Mouse (Mus musculus) liver, adult 2 months (tissue): ENCODE data around the gene AC131692.1.

Experiments
- CTCF ChIP-seq: fragments of 200-500 bp; IDR thresholded peaks from 2 replicates; pipeline ENCODE4 v1.5.1; 2011; ENCODE audit warnings: low read depth, low read length, control low read depth
- POLR2A ChIP-seq: fragments of 200-500 bp; IDR thresholded peaks from 2 replicates; pipeline ENCODE4 v1.6.1; 2011; ENCODE audit warnings: low read length, control low read depth; ENCODE audit not compliant: insufficient read depth; ENCODE audit errors: extremely low read depth

DNA sequence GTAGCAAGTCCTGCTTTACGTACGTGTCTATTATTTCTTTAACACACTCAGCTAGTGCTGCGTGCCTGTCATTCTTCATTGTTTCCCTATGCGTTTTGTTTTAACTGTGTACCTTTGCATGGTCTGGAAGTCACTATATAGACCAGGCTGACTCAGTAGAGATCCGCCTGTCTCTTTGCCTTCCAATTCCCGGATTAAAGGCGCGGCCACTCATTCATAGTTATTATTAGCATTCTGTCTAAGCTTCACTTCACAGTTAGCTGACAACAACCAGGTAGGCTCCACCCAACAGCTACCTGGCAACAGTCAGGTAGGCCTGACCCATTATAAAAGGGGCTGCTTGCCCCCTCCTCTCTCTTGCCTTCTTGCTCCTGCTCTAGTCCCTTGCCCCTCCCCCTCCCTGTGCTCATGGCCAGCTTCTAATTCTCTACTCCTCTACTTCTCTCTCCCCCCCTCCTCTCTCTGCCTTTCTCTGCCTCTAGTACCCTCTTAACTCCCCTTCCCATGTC is 24.5 kb downstream of the AC131692.1 start:
- no peak for TF ChIP-seq CTCF
- no peak for TF ChIP-seq POLR2A
